Mouse (Mus musculus) stomach, postnatal 0 days (tissue): ENCODE results near the gene Ppp2r5e. TPM values are rescaled to one million over a fixed set of nuclear protein-coding genes. Genes with fewer than 3 reads are reported as not detected.
A peak's percentile ranks its signal among the peaks of the same experiment; 100 is the strongest.

Source experiments
- ATAC-seq: fragments of 200-750 bp; cut with Nextera tagmentation; 2 replicates; pipeline ENCODE4 v1.8.0; 2017; ENCODE audit not compliant: low FRiP score, low TSS enrichment
- DNase-seq: peaks from one replicate; pipeline ENCODE4 v3.0.0-alpha.2; 2016; ENCODE audit warnings: low spot score
- H3K27ac ChIP-seq: fragments of 300-500 bp; sonication (generic); replicated peaks from 2 replicates; pipeline ENCODE4 v1.5.1; 2014; ENCODE audit warnings: mild to moderate bottlenecking, control low read depth
- H3K27me3 ChIP-seq: fragments of 300-500 bp; sonication (generic); 2 replicates; pipeline ENCODE4 v1.6.1; 2014; ENCODE audit warnings: low read length; ENCODE audit not compliant: control insufficient read depth, insufficient read depth
- H3K36me3 ChIP-seq: fragments of 300-500 bp; sonication (generic); 2 replicates; pipeline ENCODE4 v1.6.1; 2014; ENCODE audit warnings: low read length, mixed read lengths; ENCODE audit not compliant: control insufficient read depth, insufficient read depth
- H3K4me1 ChIP-seq: fragments of 300-500 bp; sonication (generic); replicated peaks from 2 replicates; pipeline ENCODE4 v1.6.1; 2014; ENCODE audit warnings: antibody characterized with exemption; ENCODE audit not compliant: control insufficient read depth, insufficient read depth
- H3K4me2 ChIP-seq: fragments of 300-500 bp; sonication (generic); replicated peaks from 2 replicates; pipeline ENCODE4 v1.6.1; 2014; ENCODE audit warnings: low read depth, mild to moderate bottlenecking, control low read depth, moderate library complexity
- H3K4me3 ChIP-seq: fragments of 300-500 bp; sonication (generic); 2 replicates; pipeline ENCODE4 v1.5.1; 2014; ENCODE audit warnings: low read depth, low read length, control low read depth
- H3K9ac ChIP-seq: fragments of 300-500 bp; sonication (generic); 2 replicates; pipeline ENCODE4 v1.6.1; 2014; ENCODE audit warnings: mild to moderate bottlenecking, low read length, control low read depth, mixed read lengths
- H3K9me3 ChIP-seq: fragments of 300-500 bp; sonication (generic); 2 replicates; pipeline ENCODE4 v1.6.1; 2016; ENCODE audit warnings: low read length; ENCODE audit not compliant: control insufficient read depth
- CTCF ChIP-seq: IDR thresholded peaks from 2 replicates; pipeline ENCODE4 v1.5.1; 2016; ENCODE audit warnings: antibody characterized with exemption, low read depth, mild to moderate bottlenecking, moderate library complexity
- EP300 ChIP-seq: optimal IDR thresholded peaks from 2 replicates; pipeline ENCODE3; 2016; ENCODE audit warnings: antibody characterized with exemption
- WGBS: fragments of 180-500 bp; shearing (Covaris S2); extraction: QIAGEN DNeasy Blood & Tissue Kit; methylation state at CpG from one replicate; pipeline ENCODE4 v1.1.7; 2014; 5-methylcytosine and 5-hydroxymethylcytosine counted together
- polyA plus RNA-seq: library from polyadenylated mRNA; unstranded; fragments of >200 nt; fragmentation: Nextera tagmentation; extraction: Ambion mirVana; gene quantifications from 2 replicates; pipeline ENCODE4 v1.2.1, GENCODE M21; 2015

Gene Ppp2r5e
- polyA plus RNA-seq, 1 experiment from 2014 or later: 8.9 TPM

GRCm38 (mm10) chr12:75615556-75615955 is 19.5 kb upstream of the Ppp2r5e start:
- Histone ChIP-seq H3K27ac (no peak overlapping the region), H3K4me2 (no peak overlapping the region), H3K9me3 (no peaks in the 10 kb centered on the region), H3K4me3 (no peak overlapping the region), H3K4me1 (no peaks in the 10 kb centered on the region), H3K9ac (no peak overlapping the region), H3K36me3 (no peaks in the 10 kb centered on the region), H3K27me3 (no peaks in the 10 kb centered on the region)
- DNase-seq (no peak), ATAC-seq (no peak)
- 50% methylated on average over 3 of the region's 3 CpGs for WGBS
- TF ChIP-seq EP300 (no peak), CTCF (no peak)

- 77% methylated on average over 7 of the region's 7 CpGs for WGBS
- DNase-seq: no peak
- Histone ChIP-seq H3K4me1 (no peaks in the 10 kb centered on the region), H3K9me3 (no peaks in the 10 kb centered on the region), H3K4me3 (no peak overlapping the region), H3K27me3 (no peaks in the 10 kb centered on the region), H3K27ac (no peak overlapping the region), H3K9ac (no peak overlapping the region), H3K4me2 (no peak overlapping the region), H3K36me3 (no peaks in the 10 kb centered on the region)
- no peak for ATAC-seq
- TF ChIP-seq CTCF: no peak
- no peak for TF ChIP-seq EP300
Measured at GRCm38 (mm10) chr12:75612711-75613110, 16.7 kb upstream of the Ppp2r5e start.

GRCm38 (mm10) chr12:75599490-75599889 is 3.4 kb upstream of the Ppp2r5e start:
- Histone ChIP-seq H3K4me3 (no peak overlapping the region), H3K9ac (no peak overlapping the region), H3K27me3 (no peaks in the 10 kb centered on the region), H3K36me3 (no peaks in the 10 kb centered on the region), H3K4me1 (no peaks in the 10 kb centered on the region), H3K9me3 (no peaks in the 10 kb centered on the region), H3K27ac (no peak overlapping the region), H3K4me2 (no peak overlapping the region)
- TF ChIP-seq CTCF (no peak), EP300 (no peak)
- ATAC-seq (no peak), DNase-seq (no peak)
- 17% methylated on average over 4 of the region's 4 CpGs for WGBS

GRCm38 (mm10) chr12:75598988-75599387 is 2.9 kb upstream of the Ppp2r5e start:
- Histone ChIP-seq H3K9ac (no peak overlapping the region), H3K36me3 (no peaks in the 10 kb centered on the region), H3K4me2 (no peak overlapping the region), H3K4me3 (no peak overlapping the region), H3K9me3 (no peaks in the 10 kb centered on the region), H3K4me1 (no peaks in the 10 kb centered on the region), H3K27ac (no peak overlapping the region), H3K27me3 (no peaks in the 10 kb centered on the region)
- no peak for TF ChIP-seq EP300
- no peak for TF ChIP-seq CTCF
- 66% methylated on average over 4 of the region's 4 CpGs for WGBS
- DNase-seq (no peak), ATAC-seq (no peak)

- H3K36me3 ChIP-seq: no peaks in the 10 kb centered on the region
- ATAC-seq: no peak
- H3K27ac ChIP-seq: no peak overlapping the region
- WGBS: 72% methylated on average over 4 of the region's 4 CpGs
- H3K4me3 ChIP-seq: no peak overlapping the region
- H3K4me2 ChIP-seq: no peak overlapping the region
- no peak overlapping the region for H3K9ac ChIP-seq
- H3K4me1 ChIP-seq: no peaks in the 10 kb centered on the region
- no peak for DNase-seq
- H3K9me3 ChIP-seq: no peaks in the 10 kb centered on the region
- no peak for TF ChIP-seq CTCF
- no peak for TF ChIP-seq EP300
- H3K27me3 ChIP-seq: no peaks in the 10 kb centered on the region
Measured at GRCm38 (mm10) chr12:75597707-75598106, 1.7 kb upstream of the Ppp2r5e start.

- H3K27ac ChIP-seq: peak overlapping the region; percentile 98
- H3K4me1 ChIP-seq: no peaks in the 10 kb centered on the region
- H3K36me3 ChIP-seq: no peaks in the 10 kb centered on the region
- H3K9me3 ChIP-seq: no peaks in the 10 kb centered on the region
- TF ChIP-seq CTCF: no peak
- no peak for TF ChIP-seq EP300
- H3K4me2 ChIP-seq: peak overlapping the region; percentile 90
- H3K9ac ChIP-seq: peak overlapping the region; percentile 91
- peak; percentile 70 for DNase-seq
- H3K4me3 ChIP-seq: peak overlapping the region; percentile 97
- no peaks in the 10 kb centered on the region for H3K27me3 ChIP-seq
- WGBS: under 1% methylated on average over 61 of the region's 97 CpGs
- ATAC-seq: no peak; the same call in 1 of the 2 replicates
Measured at GRCm38 (mm10) chr12:75595291-75596153, 523 bp downstream of the Ppp2r5e start.
